In genomic region chr1:170764798-170765197, GRCm38 (mm10) we compare ENCODE assay signal across 25 mouse cellular contexts.
"Had no signal": no experiment of that assay in that cellular context is flagged by ENCODE, and none has a peak within 500 bp of the region (broad histone marks: within the 10 kb centered on the region; RNA-seq: fewer than 3 reads in every experiment).

No protein-coding gene starts in this region.

- H3K9me3 ChIP-seq: embryonic facial prominence, embryonic 10.5 days; embryonic facial prominence, embryonic 12.5 days; embryonic facial prominence, embryonic 13.5 days; embryonic facial prominence, embryonic 15.5 days; forebrain, embryonic 10.5 days; forebrain, embryonic 12.5 days; forebrain, embryonic 13.5 days; forebrain, embryonic 15.5 days had no signal

- DNase-seq: cerebellum, adult 9-10 months; cerebellum, adult 9-11 months; cerebellum, postnatal 10 days; cerebellum, postnatal 14 days; cerebellum, postnatal 25 days; cerebellum, postnatal 36 days; embryo, embryonic 11 days; forebrain, postnatal 0 days; gastrocnemius, adult 2 months; gastrocnemius, postnatal 10 days; gastrocnemius, postnatal 14 days; gastrocnemius, postnatal 25 days; gastrocnemius, postnatal 36 days; heart, adult 11 months; heart, adult 18-20 months; heart, adult 2 months had no signal

- H3K27me3 ChIP-seq: embryonic facial prominence, embryonic 12.5 days; embryonic facial prominence, embryonic 13.5 days; embryonic facial prominence, embryonic 15.5 days; forebrain, embryonic 12.5 days; forebrain, embryonic 13.5 days; forebrain, embryonic 15.5 days had no signal

- H3K36me3 ChIP-seq: embryonic facial prominence, embryonic 12.5 days; embryonic facial prominence, embryonic 15.5 days; forebrain, embryonic 12.5 days; forebrain, embryonic 15.5 days had no signal

- H3K9ac ChIP-seq: embryonic facial prominence, embryonic 12.5 days; embryonic facial prominence, embryonic 13.5 days; embryonic facial prominence, embryonic 15.5 days; forebrain, embryonic 12.5 days; forebrain, embryonic 13.5 days; forebrain, embryonic 15.5 days; forebrain, postnatal 0 days had no signal

- H3K4me1 ChIP-seq: embryonic facial prominence, embryonic 10.5 days; embryonic facial prominence, embryonic 12.5 days; forebrain, embryonic 12.5 days; forebrain, embryonic 13.5 days; forebrain, embryonic 15.5 days had no signal

- H3K4me3 ChIP-seq: embryonic facial prominence, embryonic 10.5 days; embryonic facial prominence, embryonic 12.5 days; embryonic facial prominence, embryonic 13.5 days; embryonic facial prominence, embryonic 15.5 days; erythroblast, embryonic 14.5 days; forebrain, embryonic 10.5 days; forebrain, embryonic 12.5 days; forebrain, embryonic 13.5 days; forebrain, embryonic 15.5 days; gastrocnemius, adult 2 months; heart, adult 2 months had no signal

- H3K27ac ChIP-seq: embryonic facial prominence, embryonic 10.5 days; embryonic facial prominence, embryonic 12.5 days; embryonic facial prominence, embryonic 13.5 days; embryonic facial prominence, embryonic 15.5 days; forebrain, embryonic 10.5 days; forebrain, embryonic 12.5 days; forebrain, embryonic 13.5 days; forebrain, embryonic 15.5 days; gastrocnemius, adult 2 months; heart, adult 2 months had no signal
